14 mouse cellular contexts compared by ENCODE assay signal in genomic region chr13:12540119-12540518, GRCm38 (mm10). TPM values are rescaled to one million over a fixed set of nuclear protein-coding genes. Genes with fewer than 3 reads are reported as not detected.
DNase-seq lines count a peak whose midpoint lies in the region; ATAC-seq and TF ChIP-seq lines count a peak whose summit lies in the region.
"Had no signal": no experiment of that assay in that cellular context is flagged by ENCODE, and none has a peak within 500 bp of the region (broad histone marks: within the 10 kb centered on the region; RNA-seq: fewer than 3 reads in every experiment).

No protein-coding gene starts in this region.

- ATAC-seq in forebrain, embryonic 12.5 days (ENCODE audit: low FRiP score): no peak
- ATAC-seq in forebrain, embryonic 11.5 days (replicated peaks; ENCODE audit: low FRiP score): no peak
- no peak for ATAC-seq in neural tube, embryonic 12.5 days (ENCODE audit: low FRiP score, low read depth)
- peak; percentile 28 for ATAC-seq in megakaryocyte progenitor cell, adult 5-6 weeks (replicated peaks; ENCODE audit: poor library complexity)

- H3K9ac ChIP-seq in forebrain, embryonic 12.5 days: no peak overlapping the region
- H3K9ac ChIP-seq in forebrain, embryonic 11.5 days (ENCODE audit: low read length): no peak overlapping the region
- H3K9ac ChIP-seq in neural tube, embryonic 12.5 days: no peak overlapping the region
- H3K9ac ChIP-seq: limb, embryonic 13.5 days; lung, embryonic 14.5 days had no signal

- peak overlapping the region; percentile 22 for H3K4me2 ChIP-seq in forebrain, embryonic 12.5 days
- no peak overlapping the region for H3K4me2 ChIP-seq in forebrain, embryonic 11.5 days (ENCODE audit: low read depth, low read length, severe bottlenecking)
- H3K4me2 ChIP-seq in neural tube, embryonic 12.5 days (replicated peaks): 0 out of 2 replicates have a peak overlapping the region, but pooled peaks have one; percentile 14
- H3K4me2 ChIP-seq: limb, embryonic 13.5 days; lung, embryonic 14.5 days had no signal

- peaks cover 14% of the 10 kb centered on the region for H3K27me3 ChIP-seq in forebrain, embryonic 12.5 days
- H3K27me3 ChIP-seq in forebrain, embryonic 11.5 days (ENCODE audit: control insufficient read depth, insufficient read depth, low read length): no peaks in the 10 kb centered on the region
- H3K27me3 ChIP-seq in neural tube, embryonic 12.5 days (replicated peaks): no peaks in the 10 kb centered on the region
- H3K27me3 ChIP-seq in spleen, adult 2 months (ENCODE audit: control insufficient read depth, insufficient read depth, low read length): no peaks in the 10 kb centered on the region

- 52% methylated on average over 13 of the region's 13 CpGs for WGBS in forebrain, embryonic 12.5 days
- WGBS in forebrain, embryonic 11.5 days: 51% methylated on average over 13 of the region's 13 CpGs
- WGBS in neural tube, embryonic 12.5 days: 64% methylated on average over 13 of the region's 13 CpGs
- 38% methylated on average over 13 of the region's 13 CpGs for WGBS in spleen, adult 2 months

- no peak overlapping the region for H3K27ac ChIP-seq in forebrain, embryonic 12.5 days
- no peak overlapping the region for H3K27ac ChIP-seq in forebrain, embryonic 11.5 days (ENCODE audit: low read depth, low read length)
- H3K27ac ChIP-seq in neural tube, embryonic 12.5 days: no peak overlapping the region
- no peak overlapping the region for H3K27ac ChIP-seq in spleen, adult 2 months (ENCODE audit: insufficient read depth, low read length)
- H3K27ac ChIP-seq: gastrocnemius, adult 2 months; kidney, postnatal 0 days; limb, embryonic 13.5 days had no signal

- TF ChIP-seq POLR2A in spleen, adult 2 months (IDR thresholded peaks at IDR 0.05; ENCODE audit: low read depth, low read length): no peak

- H3K36me3 ChIP-seq in forebrain, embryonic 12.5 days (replicated peaks): no peaks in the 10 kb centered on the region
- H3K36me3 ChIP-seq in forebrain, embryonic 11.5 days (ENCODE audit: control insufficient read depth, insufficient read depth, low read length): no peaks in the 10 kb centered on the region
- no peaks in the 10 kb centered on the region for H3K36me3 ChIP-seq in neural tube, embryonic 12.5 days
- H3K36me3 ChIP-seq in spleen, adult 2 months (ENCODE audit: control insufficient read depth, insufficient read depth, low read length): no peaks in the 10 kb centered on the region
- H3K36me3 ChIP-seq: limb, embryonic 13.5 days had no signal

- no peak for DNase-seq in forebrain, embryonic 11.5 days (ENCODE audit: low spot score)
- no peak for DNase-seq in neural tube, embryonic 10.5 days (ENCODE audit: extremely low spot score, low spot score)
- DNase-seq in spleen, adult 2 months (ENCODE audit: low read depth in 1 of 2, low spot score in 2 of 2): peak; percentile 47 to 58
- DNase-seq in yolk sac, embryonic 10.5 days (ENCODE audit: low spot score): no peak
- DNase-seq in gastrocnemius, postnatal 4 days (ENCODE audit: low spot score in 2 of 2): no peak
- DNase-seq: adrenal gland, postnatal 25 days; gastrocnemius, adult 2 months; lung, embryonic 14.5 days; thymus, adult 2 months had no signal

- 0 out of 2 replicates have a peak, but pooled peaks cover 2% of the 10 kb centered on the region for H3K9me3 ChIP-seq in forebrain, embryonic 12.5 days
- H3K9me3 ChIP-seq in forebrain, embryonic 11.5 days (ENCODE audit: control insufficient read depth, low read length): no peaks in the 10 kb centered on the region
- no peaks in the 10 kb centered on the region for H3K9me3 ChIP-seq in neural tube, embryonic 12.5 days
- H3K9me3 ChIP-seq: limb, embryonic 13.5 days had no signal

- H3K4me3 ChIP-seq in forebrain, embryonic 12.5 days (replicated peaks): no peak overlapping the region
- no peak overlapping the region for H3K4me3 ChIP-seq in forebrain, embryonic 11.5 days (ENCODE audit: low read depth, low read length)
- no peak overlapping the region for H3K4me3 ChIP-seq in neural tube, embryonic 12.5 days
- no peak overlapping the region for H3K4me3 ChIP-seq in spleen, adult 2 months (ENCODE audit: extremely low read depth, insufficient read depth, insufficient read length)
- H3K4me3 ChIP-seq: gastrocnemius, adult 2 months; limb, embryonic 13.5 days had no signal

- no peak for TF ChIP-seq CTCF in spleen, adult 2 months (IDR thresholded peaks at IDR 0.05; ENCODE audit: extremely low read depth, insufficient read depth, insufficient read length, insufficient replicate concordance)

- H3K4me1 ChIP-seq in forebrain, embryonic 12.5 days: peaks cover 13% of the 10 kb centered on the region
- H3K4me1 ChIP-seq in forebrain, embryonic 11.5 days (replicated peaks; ENCODE audit: control insufficient read depth, insufficient read depth, low read length): no peaks in the 10 kb centered on the region
- H3K4me1 ChIP-seq in neural tube, embryonic 12.5 days: peaks cover 8% of the 10 kb centered on the region
- H3K4me1 ChIP-seq in spleen, adult 2 months (ENCODE audit: control insufficient read depth, insufficient read depth, insufficient read length): peaks cover 6% of the 10 kb centered on the region; the same call in 1 of the 2 replicates

RNA-seq across cellular contexts. Expression of gene Edaradd, which starts 19.9 kb away (rescaled TPM):
- polyA plus RNA-seq in forebrain, embryonic 12.5 days (2016; fragmentation: Nextera tagmentation; extraction: Ambion mirVana): 1.1 and 1.3 TPM in 2 replicates
- 1.5 and 1.8 TPM in 2 replicates for polyA plus RNA-seq in forebrain, embryonic 11.5 days (2014; fragmentation: Nextera tagmentation; extraction: Ambion mirVana)
- 0.97 and 1.0 TPM in 2 replicates for polyA plus RNA-seq in neural tube, embryonic 12.5 days (2016; fragmentation: Nextera tagmentation; extraction: Ambion mirVana)
- total RNA-seq in megakaryocyte progenitor cell, adult 5-6 weeks (2015): 0.15 and 0.49 TPM in 2 replicates
- 0.27 and 0.42 TPM in 2 replicates for total RNA-seq in megakaryocyte progenitor cell, adult 5-6 weeks (2017)
- polyA plus RNA-seq in spleen, adult 2 months (2012; rRNA removed): 4.0 and 5.7 TPM in 2 replicates
- under 1 TPM; 0.10 TPM for total RNA-seq in gastrocnemius, postnatal 4 days (2021)
- total RNA-seq: gastrocnemius, adult 2 months had no signal

RNA-seq across cellular contexts. Expression of gene Ero1lb, which starts 25.6 kb away (rescaled TPM):
- polyA plus RNA-seq in forebrain, embryonic 12.5 days (2016; fragmentation: Nextera tagmentation; extraction: Ambion mirVana): 11.9 and 12.4 TPM in 2 replicates
- polyA plus RNA-seq in forebrain, embryonic 11.5 days (2014; fragmentation: Nextera tagmentation; extraction: Ambion mirVana): 11.7 and 12.0 TPM in 2 replicates
- polyA plus RNA-seq in neural tube, embryonic 12.5 days (2016; fragmentation: Nextera tagmentation; extraction: Ambion mirVana): 11.9 and 13.8 TPM in 2 replicates
- 19.0 and 24.4 TPM in 2 replicates for total RNA-seq in megakaryocyte progenitor cell, adult 5-6 weeks (2015)
- 14.2 and 14.4 TPM in 2 replicates for total RNA-seq in megakaryocyte progenitor cell, adult 5-6 weeks (2017)
- polyA plus RNA-seq in spleen, adult 2 months (2012; rRNA removed): 12.8 and 23.1 TPM in 2 replicates
- total RNA-seq in gastrocnemius, postnatal 4 days (2021): 1 to 10 TPM; 1.1 to 1.4 TPM

Comparison
In these comparisons a context has a peak if more than half of its experiments do, and no peak if none do; other contexts are left out.
1. DNase-seq: peak in spleen, adult 2 months (2 of 2); none in forebrain, embryonic 11.5 days (single experiment), neural tube, embryonic 10.5 days (single experiment), yolk sac, embryonic 10.5 days (single experiment) and gastrocnemius, postnatal 4 days (0 of 2).